Mouse (Mus musculus) thymus, postnatal 4 days (tissue): Measurements from ENCODE around the gene Scrg1.
A peak's percentile ranks its signal among the peaks of the same experiment; 100 is the strongest.
"Not testable (repeated sequence)": the region's sequence is repeated elsewhere in the genome, so short reads cannot be mapped to it uniquely, and the experiment has no call there.

Source experiments
- DNase-seq: peaks from one replicate; pipeline ENCODE4 v3.0.0; 2021

Gene Scrg1

DNA sequence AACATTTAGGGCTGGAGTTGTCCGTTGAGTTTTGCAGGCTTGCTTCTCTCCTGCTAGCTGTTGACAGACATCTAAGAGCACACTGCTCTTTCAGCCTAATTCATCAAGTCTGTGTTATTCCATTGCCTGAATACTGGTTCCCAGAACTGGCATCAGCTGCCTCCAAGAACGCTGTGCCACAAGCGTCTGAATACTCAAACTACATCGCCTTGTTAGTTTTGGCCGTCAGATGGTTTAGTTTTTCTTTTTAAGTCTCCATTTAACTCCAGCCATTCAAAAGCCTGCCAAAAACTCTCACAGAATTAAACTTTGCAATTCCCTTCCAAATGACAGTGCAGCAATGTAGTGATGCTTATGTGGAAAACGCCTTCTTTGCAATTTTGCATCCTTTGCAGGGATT, 1.4 kb downstream of the Scrg1 start:
- no peak for DNase-seq

DNA sequence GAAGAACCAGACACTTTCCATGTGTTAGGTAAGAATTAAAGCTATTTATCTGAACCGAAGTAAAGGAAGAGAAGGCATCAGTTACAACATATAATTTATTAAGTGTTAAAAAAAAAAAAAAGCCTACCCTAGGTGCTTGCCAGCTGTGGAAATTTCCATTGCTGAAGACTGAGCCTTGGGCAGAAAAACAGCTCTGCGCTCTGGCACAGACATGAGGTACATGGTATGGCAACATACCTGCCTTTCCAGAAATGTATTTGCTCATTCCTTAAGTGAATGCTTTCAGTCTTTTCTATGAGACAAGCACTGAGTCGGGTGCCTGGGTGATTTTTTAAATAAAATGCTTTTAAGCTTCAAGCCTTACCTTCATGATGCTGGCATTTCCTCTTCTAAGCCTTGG, 2.2 kb downstream of the Scrg1 start:
- no peak for DNase-seq

DNA sequence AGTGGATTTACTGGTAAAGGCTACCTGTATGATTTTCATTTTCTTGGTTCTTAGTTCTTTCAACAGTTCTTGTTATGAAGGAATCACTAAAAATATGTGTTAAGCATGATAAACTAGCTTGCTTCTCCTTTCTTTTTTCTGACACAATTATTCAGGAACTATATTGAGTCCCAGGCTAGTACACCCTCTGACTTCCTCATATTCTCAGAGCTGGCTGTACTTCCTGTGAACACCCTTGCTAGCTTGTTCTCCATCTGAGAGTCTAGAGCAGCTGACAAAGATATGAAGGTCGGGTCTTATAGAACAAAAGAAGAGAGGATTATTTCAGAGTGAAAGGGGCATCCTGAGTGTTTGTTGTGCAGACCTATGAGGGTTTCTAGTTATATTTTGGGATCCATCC, 7.1 kb downstream of the Scrg1 start:
- DNase-seq: no peak

DNA sequence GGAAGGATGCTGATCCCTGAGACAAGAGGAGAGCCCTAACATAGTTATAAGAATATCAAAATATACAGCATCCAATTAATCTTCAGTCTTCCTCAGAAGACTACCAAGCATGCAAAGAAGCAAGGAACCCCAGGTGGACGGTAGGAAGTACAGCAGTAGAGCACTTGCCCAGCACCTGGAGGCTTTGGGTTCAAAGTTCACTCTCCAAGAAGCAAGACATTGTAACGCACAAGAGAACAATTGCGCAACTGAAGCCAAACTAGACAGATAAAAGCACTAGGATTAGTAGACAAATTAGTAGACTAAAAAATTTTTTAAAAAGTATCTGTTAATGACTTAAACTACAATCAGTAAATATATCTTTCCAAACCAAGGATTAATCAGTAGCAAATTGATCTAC, 8.0 kb downstream of the Scrg1 start:
- DNase-seq: no peak

DNA sequence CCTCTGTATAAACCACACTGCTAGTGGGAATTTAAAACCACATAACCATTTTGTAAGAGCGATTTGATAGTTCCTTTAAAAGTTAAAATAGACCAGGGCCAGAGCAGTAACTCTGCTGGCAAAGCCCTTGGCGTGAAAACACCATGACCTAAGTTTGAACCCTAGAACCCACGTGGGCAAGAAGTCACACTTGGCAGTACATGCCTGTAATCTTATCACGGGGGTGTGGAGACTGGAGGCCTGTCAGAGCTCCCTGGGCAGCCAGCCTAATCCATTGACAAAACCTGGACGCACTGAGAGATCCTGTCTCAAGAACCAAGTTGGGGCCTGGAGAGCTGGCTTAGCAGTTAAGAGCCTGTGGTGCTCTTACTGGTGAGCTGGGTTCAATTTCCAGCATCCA, 12.9 kb downstream of the Scrg1 start:
- DNase-seq: no peak

DNA sequence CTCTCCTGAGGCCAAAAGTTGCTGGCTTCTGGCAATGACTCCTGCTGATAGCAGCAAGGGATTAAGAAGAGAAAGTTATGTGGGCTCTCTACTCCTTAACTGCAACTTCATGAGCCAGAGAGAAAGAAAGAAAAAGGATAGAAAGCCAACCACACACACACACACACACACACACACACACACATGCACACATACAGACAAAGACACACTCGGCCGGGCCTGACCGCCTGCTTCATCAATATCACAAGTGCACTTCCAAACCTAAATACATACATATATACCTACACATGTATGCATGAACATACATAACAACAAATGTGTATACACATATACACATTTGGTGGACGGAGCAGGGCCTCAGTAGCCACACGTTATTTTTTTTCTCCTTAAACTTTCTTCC, 15.1 kb downstream of the Scrg1 start:
- no peak for DNase-seq

DNA sequence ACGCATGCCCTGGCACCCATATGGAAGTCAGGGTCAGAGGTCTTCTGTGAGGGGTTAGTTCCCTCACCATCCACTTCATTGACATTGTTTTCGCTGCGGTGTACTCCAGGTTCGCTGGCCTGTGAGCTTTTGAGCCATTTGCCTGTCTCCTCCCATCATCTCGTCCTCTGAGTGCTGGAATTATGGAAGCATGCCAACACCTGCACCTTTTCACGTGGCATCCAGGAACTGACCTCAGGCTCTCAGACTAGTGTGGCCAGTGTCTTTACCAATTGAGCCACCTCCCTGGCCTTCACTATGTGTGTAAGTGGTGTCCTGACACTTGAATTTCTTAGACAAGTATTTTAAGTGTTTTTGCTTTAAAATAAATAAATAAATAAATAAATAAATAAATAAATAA, 18.0 kb downstream of the Scrg1 start:
- no peak for DNase-seq

DNA sequence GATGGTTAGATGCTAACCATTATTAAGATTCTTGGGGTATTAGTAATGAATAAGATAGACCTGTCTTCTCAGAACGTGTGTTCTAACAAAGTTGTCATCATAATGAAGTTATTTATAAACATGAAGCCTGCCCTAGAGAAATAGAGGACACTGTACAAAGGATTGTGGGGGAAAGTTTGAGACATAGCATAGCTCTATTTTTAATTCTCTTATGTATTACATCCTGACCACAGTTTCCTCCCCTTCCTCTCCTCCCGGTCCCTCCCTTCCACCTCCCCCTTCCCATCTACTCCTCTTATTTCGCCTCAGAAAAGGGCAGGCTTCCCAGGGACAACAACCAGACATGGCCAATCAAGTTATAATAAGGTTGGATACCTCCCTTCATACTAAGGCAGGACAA, 22.7 kb downstream of the Scrg1 start:
- DNase-seq: no peak

DNA sequence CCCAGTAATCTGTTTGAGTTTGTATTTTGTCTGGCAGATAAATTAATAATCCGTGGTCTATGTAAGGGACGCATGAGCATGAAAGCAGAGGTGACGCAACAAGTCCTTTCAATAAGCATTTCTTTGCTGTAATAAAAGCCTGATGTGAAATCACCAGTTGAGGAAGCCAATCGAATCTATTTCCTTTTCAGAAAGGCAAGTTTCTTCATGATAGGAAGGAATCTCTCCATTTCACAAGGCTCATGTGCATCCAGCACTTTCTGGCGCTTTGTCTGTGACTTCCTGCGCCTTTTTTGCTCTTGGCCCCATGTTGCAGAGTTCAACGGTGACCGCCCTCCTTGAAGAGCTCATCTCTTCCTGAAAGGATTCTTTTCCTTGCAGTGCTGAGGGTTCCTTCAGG, 24.0 kb downstream of the Scrg1 start:
- no peak for DNase-seq

DNA sequence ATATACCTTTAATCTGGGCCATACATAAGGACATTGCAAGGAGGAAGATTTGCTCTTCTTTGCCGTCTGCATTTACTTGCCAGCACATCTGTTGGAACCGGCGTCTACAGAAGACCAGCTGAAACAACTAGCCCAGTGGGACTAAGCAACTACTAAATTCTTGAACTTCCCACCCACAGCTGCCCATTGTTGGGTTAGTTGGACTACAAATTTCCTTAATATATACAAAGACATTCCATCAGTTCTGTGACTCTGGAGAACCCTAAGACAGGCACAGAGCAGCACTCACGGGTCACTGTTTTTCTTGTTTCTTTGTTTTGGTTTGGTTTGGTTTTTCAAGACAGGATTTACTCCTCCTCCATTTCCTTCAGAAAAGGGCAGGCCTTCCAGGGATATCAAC, 24.9 kb downstream of the Scrg1 start:
- DNase-seq: no peak

DNA sequence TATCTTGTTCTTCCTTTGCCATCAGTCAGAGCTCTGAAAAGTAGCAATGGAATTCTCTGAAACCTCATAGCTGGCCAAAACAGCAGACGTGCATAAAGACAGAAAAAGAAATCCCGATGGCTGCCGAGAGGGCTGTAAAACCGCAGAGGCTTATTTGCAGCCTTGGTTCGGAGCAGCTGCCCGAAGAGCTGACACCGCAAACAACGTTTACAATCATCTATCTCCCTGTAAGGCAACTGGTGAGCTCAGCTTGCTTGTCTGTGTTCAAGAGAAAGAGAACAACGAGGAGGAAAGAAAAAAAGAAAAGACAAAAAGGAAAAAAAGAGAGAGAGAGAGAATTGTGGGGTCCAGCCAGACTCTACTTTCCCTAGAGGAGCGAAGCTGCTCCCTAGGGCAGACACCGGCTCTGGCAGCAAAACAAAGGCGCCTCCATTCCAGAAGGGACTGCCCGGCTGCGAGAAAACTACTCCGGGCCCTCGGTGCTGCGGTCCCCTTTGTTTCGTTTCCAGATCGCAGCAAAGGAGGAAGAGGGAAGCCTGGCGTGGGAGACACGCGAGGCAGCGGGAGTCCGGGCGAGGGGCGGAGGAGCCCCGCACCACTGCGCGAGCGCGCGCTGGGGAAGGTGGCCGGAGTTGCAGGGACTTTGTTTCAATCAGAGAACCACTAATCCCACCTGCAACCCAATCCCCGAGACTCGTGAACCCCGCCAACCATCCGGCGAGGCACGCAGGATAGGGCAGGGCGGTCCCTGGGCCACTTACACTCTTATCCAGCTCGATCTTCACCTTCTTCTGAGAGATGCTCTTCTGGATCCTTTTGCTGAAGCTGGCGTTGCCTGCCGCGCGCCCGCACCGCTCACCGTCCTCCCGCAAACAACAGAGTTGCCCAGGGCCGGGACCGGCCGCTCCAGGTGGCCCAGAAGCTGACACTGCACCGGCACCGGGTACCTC, 31.0 kb downstream of the Scrg1 start:
- peak; percentile 68 for DNase-seq

DNA sequence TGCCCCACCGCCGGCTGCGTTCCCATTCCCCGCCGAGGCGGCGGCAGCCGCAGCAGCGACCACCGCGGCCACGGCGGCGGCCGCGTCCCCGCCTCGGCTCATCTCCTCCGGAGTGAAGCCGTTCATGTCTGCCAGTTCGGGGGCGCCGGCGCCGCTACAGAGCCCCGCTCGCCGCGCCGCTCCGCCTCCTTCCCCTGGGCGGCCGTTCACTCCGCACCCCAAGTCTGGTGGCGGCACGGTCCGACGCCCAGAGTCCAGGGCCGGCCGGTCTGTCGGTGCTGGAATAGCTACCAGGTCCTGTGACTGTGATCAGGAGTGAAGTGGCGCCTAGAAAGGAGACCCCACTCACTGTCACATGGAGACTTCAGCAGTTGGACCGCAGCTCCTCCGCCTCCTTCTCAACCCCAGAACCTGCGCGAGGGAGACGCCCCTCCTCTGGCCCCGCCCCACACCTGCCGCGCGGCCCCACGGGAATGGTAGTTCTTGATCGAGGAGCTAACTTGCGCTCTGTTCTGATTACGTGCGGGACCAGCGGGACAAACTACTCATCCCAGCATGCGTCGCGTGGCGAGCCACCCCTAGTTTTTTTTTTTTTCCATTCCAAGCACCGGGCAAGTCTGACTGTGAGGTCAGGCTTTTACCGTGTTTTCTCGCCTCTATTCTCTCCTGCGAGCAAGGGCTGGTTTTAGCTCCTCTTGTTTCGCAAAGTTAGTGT, 31.9 kb downstream of the Scrg1 start, which contains the start of gene Sap30:
Gene Sap30, minus strand, starts transcription at position 420 of the 715 bp plus-strand sequence.
- DNase-seq: peak; percentile 98

DNA sequence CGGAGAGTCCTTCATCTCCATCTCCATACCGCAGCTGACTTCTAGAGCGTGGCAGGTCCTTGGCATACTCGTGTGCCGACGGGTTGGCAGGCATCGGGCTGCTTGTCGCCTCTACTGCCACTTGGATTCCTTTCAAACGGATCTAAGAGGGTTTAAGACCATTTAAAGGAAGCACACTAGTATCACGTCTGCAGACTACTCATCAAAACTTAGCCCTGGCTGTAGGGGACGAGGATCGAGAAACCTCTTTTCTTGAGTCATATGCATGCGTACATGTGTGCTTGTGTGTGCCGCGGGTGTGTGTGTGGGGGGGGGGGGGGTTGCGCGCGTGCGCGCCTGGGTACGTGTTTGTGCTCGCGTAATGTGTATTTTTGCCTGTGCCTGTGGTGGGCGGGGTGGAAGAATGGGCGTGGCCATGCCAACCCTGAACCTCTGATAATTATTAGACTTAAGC, 32.6 kb downstream of the Scrg1 start:
- DNase-seq: peak; percentile 78

DNA sequence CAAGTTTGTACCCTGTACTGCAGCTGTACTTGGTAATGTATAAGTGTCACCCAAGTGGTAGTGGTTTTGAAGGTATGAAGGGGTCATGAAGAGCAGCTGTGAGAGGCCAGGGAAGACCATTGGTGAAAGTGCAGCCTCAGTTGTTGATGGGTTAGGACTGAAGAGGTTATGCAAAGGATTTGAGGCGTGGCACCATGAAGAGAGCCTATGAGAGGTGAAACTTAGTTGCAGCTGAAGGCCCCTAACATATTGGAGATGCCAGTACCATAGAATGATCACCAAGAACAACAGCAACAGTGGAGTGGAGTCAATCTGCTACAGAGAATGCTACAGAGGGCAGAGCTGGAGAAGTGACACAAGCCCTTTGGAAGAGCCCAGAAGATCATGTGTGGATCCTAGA, 33.6 kb downstream of the Scrg1 start:
- DNase-seq: no peak

DNA sequence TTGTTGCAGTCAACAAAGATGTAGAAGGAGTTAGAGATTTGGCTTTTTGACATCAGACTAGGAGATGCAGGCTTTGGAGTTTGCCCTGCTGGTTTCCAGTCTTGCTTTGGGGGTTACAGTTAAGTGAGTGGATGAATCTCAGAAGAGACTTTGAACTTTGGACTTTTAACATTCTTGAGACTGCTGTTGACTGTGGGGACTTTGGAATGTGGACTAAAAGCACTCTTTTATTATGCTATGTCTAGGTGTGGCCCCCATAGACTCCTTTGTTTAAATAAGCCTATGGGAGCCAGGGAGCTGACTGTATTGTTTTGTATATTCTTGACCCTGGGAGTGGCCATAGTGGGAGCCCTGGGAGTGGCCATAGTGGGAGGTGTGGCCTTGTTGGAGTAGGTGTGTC, 34.2 kb downstream of the Scrg1 start:
- DNase-seq: no peak

DNA sequence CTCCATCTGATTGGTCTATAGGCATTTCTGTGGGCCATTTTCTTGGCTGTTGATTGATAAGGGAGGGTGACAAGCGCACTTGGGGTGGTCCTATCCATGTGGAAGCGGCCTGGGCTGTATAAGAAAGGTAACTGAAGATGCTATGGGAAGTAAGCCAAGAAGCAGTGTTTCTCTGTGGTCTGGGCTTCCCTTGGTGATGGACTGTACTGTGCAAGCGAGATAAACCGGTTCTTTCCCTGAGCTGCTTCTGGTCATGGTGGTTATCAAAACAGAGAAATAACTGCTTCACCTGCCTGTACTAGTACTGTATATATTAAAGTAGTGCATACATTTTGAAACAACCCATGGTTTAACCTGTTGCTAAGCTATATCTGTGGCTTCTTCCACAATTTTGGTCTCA, 36.1 kb downstream of the Scrg1 start:
- DNase-seq: no peak

DNA sequence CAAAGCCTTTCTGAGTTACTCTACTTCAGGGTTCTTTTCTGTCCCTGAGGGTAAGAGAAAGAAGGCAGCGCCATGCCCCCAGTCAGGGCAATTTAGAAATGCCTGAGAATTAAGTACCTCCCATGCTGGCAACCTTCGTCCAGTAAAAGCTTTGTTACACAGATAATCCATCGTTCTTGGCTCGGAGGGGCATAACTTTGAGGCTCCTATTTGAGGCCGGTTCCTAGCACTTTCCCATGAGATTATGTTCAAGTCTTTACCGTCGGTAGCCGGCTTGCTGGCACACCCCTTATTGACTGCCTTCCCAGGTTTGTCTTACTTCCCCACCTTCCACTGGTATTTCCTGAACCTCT, 42.7 kb downstream of the Scrg1 start:
- DNase-seq: no peak

DNA sequence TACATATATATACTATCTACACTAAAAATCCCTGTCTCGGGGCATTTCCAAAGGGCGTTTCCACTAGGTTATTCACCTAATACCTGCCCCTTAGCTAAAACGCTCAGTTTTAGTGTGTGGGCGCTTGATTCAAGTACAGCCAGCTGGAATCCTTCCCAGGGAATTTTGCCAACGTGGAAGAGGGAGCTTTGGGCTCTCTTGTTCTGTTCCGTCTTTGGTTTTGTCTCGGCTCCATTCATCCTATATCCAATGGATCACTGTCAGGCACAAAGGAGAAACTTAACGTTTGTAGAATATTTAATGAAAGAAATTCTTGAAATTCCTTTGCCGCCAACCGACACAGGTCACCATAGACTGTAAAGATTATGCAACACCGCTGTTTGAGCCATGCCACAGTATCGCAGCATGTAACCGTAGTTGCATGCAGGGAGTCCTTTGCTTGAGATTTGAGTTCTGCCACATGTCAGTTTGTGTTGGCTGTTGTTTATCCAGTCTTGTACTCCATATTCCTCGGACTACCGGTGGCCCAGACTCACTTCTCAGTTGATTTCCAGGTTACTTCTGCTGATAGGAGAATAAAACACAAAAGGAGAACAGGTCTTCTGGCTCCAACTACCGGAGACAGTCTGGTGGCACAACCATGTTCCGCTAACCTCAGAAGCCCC, 43.3 kb downstream of the Scrg1 start:
- no peak for DNase-seq

DNA sequence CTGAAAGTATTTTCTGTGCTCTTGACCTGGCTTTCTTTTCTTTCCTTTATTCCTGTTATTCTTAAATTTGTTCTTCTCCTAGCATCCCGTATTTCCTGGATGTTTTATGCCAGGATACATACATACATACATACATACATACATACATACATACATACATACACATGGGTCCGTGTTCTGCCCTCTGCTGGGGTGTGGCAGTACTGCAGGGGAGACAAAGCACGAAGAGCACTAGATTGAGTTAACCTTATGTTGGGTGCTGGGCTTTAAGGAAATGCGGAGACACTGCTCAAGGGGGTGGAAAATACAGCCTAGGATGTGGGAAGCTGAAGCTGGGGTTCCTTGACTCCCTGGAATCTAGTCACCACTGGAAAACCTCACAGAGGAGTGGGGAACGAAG, 47.9 kb downstream of the Scrg1 start:
- peak; percentile 92 for DNase-seq

DNA sequence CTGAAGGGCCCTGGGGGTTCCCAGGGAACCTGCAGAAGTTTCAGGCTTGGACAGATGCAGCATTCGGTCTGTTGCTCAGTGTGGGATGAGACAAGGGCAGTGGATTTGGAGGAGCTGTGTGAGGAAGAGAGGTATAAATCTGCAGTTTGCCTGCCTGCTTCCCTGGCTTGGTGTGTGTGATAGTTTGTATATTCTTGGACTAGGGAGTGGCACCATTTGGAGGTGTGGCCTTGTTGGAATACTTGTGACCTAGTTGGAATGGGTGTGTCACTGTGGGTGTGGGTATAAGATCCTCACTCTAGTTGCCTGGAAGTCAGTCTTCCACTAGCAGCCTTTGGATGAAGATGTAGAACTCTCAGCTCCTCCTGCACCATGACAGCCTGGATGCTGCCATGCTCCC, 49.8 kb downstream of the Scrg1 start:
- DNase-seq: not testable (repeated sequence)

DNA sequence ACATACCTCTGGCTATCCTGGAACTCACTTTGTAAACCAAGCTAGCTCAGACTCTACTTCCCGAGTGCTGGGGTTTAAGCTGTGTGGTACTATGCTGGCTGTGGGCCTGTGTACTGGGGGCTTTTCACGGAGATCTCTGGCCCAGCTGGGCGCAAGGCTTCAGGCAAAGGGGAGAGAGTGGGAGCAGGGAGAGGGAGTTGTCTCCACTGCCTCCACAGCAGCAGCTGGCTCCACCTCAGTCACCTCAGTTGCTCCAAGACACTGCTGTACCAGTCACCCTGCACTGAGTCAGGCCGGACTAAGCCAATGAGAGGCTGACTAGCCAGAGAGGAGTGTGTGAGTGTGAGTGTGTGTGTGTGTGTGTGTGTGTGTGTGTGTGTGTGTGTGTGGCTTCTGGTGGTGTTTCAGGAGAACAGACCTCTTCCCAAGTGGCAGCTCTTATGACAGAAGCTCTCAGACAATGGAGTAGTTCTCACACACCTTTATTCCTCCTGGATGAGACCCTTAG, 51.9 kb downstream of the Scrg1 start:
- DNase-seq: no peak

DNA sequence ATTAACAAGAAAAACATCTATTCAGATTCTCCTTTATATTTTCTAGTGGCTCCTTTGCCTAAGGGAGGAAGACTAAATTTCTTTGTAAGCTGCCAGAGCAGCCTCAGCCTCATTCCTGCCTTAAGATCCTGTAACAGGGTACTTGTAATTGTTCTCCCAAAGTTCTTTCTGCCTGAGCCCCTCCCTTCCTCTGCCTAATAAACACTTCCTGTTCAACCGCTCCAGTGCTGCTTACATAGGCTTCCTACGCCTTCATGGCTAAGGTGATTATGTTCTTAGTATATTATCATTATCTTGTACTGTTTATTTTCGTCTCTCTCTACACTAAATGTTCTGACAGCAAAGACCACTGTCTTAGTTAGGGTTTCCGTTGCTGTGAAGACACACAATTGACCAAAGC, 52.9 kb downstream of the Scrg1 start:
- no peak for DNase-seq

DNA sequence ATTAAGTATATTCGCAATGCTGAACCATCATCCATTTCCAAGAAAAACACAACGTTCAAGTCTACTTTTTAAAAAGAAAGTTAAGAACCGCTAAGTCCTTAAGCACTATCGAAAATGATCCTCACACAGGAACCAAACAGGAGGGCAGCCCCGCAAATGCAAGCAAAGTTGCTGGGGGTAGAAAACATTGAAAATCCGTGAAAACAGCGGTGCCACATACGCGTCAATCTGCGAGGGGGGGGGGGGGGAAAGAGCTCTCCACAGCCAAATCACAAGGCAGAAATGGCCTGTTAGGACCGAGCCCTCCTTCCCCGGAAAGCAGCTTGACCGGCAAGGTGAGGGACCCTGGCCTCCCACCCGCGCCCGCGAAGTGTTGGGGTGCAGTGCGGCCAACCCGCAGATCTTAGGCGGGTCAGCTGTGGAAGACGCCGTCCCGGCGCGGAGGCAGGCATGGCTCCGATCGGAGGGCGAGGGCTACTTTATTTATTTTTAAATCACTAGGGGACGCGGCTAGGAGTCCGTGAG, 55.1 kb downstream of the Scrg1 start:
- no peak for DNase-seq
